Mouse (Mus musculus) gastrocnemius, postnatal 36 days (tissue): ENCODE measurements around the gene Ccnd3. TPM values are rescaled to one million over a fixed set of nuclear protein-coding genes. Genes with fewer than 3 reads are reported as not detected.
A peak's percentile ranks its signal among the peaks of the same experiment; 100 is the strongest.

Source experiments
- DNase-seq, 2 experiments: peaks; one replicate each; pipeline ENCODE4 v3.0.0; 2022
- intact Hi-C: fragments of 180-260 bp; cut with DNase I; formaldehyde crosslinking; loops from one replicate; pipeline ENCODE4 v1.15.1; 2025
- total RNA-seq, 2 experiments: library from RNA; stranded (reverse); gene quantifications; 2 replicates each; pipeline ENCODE4 v1.2.3; 2021

Gene Ccnd3
- total RNA-seq, 2 experiments from 2014 or later, result 31.4 to 31.5 TPM

GRCm38 (mm10) chr17:47509031-47509705, 4.3 kb downstream of the Ccnd3 start:
- no peak for DNase-seq
- intact Hi-C loops, result loop anchor here (5.0 kb wide), 1 partner anchor 168 kb away; no protein-coding TSS in a partner anchor

- peak; percentile 97 to 98 for DNase-seq
- intact Hi-C loops, result loop anchor here (5.0 kb wide), 1 partner anchor 86 kb away; no protein-coding TSS in a partner anchor
Observed at GRCm38 (mm10) chr17:47511111-47512020, 6.5 kb downstream of the Ccnd3 start.

DNA sequence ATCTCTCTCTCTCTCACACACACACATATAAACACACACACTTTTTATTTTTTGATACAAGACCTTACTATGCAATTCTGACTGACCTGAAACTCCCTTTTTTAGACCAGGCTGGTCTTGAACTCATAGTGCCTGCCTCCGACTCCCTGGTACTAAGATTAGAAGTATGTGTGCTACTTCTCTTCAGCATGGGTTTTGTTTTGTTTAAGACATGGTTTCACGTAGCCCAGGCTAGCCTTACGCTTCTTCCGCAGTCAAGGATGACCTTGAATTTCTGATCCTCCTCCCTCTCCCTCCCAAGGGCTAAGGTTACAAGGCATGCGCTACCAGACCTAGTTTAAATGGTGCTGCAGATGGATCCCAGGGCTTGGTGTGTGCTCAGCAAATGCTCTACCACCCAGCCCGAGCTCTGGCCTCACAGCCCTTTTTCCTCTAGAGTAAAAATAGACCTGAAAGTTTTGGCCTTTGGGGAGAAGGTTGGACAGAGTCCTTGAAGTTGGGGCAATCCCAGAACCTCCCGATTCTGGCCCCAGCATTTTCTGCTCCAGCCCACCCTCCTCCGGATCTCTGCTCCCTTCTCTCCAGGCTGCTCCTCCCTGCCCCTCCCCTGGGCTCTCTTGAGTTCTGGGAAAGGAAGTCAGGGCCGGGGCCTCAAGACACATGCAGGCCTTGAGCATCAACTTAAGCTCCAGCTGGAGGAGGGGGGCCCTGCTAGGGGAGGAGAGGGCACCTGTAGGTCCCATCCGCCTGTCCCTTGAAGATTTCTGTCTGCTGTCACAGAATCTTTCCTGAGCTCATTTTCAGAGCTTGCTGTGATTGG, 8.3 kb downstream of the Ccnd3 start:
- intact Hi-C loops, result loop anchor here (5.0 kb wide), 1 partner anchor 84 kb away; no protein-coding TSS in a partner anchor
- no peak for DNase-seq

- no peak for DNase-seq
- intact Hi-C loops, result no loop called here
Observed at GRCm38 (mm10) chr17:47515180-47515844, 10.5 kb downstream of the Ccnd3 start.

DNA sequence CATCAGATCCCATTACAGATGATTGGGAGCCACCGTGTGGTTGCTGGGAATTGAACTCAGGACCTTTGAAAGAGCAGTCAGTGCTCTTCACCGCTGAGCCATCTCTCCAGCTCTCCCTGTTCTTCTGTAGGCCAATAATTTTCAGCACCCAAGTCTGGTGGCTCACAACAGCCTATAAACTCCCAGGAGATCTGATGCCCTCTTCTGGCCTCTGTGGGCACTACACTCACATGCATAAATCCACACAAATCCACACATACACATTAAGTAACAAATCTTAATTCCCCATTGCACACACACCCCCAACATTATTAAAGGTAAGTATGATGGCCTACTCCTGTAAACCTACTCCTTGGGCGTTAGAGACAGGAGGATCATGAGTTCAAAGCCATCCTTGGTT, 11.4 kb downstream of the Ccnd3 start:
- DNase-seq, result no peak
- intact Hi-C loops, result no loop called here

DNA sequence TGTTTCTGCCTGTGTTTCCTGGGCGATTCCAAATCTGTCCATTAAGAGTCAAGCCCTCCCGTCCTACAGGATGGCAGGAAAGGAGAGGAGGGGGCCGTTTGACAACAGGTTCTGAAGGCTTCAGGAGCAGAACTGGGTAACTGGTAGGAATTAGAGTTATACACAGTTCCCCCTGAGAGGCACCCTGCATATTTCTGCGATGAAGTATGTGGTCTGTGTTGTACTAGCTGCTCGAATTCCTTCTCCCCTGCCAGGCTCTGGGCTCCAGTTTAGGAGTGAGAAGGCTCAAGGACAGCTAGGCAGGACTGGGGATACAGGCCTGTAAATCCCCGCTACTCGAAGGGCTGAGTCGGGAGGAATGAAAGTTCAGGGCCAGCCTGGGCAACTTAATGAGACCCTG, 13.4 kb downstream of the Ccnd3 start:
- intact Hi-C loops, result no loop called here
- DNase-seq, result no peak

DNA sequence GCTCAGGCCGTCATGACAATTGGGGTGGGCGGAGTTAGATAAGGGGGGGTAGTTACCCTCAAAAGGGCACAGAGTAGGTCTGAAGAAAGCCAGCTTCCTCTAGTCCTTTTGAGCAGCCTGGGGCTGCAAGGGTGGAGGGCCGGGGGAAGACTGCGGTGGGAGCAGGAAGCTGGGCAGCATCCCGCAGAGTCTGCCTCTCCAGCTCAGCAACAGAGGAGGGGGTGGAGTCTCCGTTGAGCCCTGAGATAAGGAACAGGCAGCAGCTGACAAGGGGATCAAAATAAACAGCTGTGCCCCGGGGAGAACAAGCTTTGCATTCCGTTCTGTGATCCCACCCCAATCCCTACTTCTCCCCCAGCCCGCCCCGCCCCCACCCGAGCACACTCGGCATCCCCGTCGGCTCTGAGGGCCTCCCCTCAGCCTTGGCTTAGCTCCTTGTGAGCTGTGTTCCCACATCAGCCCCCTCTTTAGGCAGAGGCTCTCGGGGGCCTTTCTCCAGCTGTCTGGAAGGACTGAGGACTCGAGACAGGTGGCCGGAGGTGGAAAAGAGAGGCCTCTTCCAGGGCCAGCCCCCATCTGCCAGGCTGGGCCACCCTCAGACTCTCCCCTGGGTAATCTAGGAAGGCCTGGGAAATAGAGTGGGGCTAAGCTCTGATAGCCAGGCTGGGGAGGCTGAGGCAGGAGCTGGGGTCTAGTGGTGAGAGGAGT, 16.9 kb downstream of the Ccnd3 start:
- DNase-seq, result no peak
- intact Hi-C loops, result no loop called here

GRCm38 (mm10) chr17:47522536-47522935, 17.7 kb downstream of the Ccnd3 start:
- no peak for DNase-seq
- intact Hi-C loops, result no loop called here

GRCm38 (mm10) chr17:47523211-47523682, 18.4 kb downstream of the Ccnd3 start:
- intact Hi-C loops, result no loop called here
- DNase-seq, result peak in 1 of 2 experiments; percentile 35

DNA sequence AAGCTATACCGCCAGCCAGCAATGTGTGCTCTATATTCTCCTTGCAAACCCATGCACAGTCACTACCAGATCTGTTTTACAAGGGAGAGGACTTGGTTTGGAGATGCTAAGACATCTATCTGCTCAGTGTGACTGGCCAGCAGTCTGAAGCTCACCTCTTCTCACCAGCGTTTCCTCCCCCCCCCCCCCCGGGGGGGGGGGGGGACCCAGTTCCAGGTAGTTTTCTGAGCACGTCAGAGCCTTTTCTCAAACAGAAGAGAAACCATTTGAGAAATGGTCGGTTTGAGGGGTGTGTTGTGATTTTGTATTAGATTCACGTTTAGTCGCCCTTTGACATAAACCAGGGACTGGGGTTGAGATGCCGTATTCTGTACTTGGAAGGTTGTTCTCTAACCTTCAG, 19.2 kb downstream of the Ccnd3 start:
- intact Hi-C loops, result no loop called here
- DNase-seq, result no peak

- intact Hi-C loops, result no loop called here
- no peak for DNase-seq
Observed at GRCm38 (mm10) chr17:47524991-47525390, 20.1 kb downstream of the Ccnd3 start.

DNA sequence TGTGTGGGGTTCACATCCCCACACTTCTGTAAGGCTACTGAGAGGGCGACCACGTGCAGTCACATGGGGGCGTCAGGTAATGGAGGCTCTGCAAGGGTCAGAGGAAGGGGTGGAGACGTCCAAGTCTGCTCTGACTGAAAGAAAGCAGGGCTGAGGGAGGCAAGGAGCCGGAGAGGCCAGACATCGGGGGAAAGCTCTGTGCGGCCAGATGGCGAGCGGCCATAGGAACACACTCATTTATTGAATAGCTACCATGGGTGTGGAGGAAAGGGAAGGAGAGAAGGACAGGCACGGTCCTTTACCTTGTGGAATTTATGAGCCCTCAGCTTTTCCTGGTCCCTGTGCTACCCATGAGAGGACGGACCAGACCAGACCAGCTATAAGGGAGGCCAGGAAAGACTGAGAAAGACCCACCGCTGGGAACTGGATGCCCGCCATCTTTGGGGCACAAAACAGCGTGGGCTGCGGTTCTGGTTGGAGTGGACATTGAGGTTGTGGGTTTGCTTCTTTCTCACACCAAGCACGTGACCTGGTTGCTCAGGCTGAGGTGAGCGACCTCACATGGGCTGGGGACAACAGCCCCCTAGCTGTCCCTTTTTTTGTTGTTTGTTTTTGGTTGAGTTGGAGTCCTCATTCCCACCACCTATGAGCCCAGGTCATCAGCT, 22.1 kb downstream of the Ccnd3 start:
- DNase-seq, result no peak
- intact Hi-C loops, result no loop called here

DNA sequence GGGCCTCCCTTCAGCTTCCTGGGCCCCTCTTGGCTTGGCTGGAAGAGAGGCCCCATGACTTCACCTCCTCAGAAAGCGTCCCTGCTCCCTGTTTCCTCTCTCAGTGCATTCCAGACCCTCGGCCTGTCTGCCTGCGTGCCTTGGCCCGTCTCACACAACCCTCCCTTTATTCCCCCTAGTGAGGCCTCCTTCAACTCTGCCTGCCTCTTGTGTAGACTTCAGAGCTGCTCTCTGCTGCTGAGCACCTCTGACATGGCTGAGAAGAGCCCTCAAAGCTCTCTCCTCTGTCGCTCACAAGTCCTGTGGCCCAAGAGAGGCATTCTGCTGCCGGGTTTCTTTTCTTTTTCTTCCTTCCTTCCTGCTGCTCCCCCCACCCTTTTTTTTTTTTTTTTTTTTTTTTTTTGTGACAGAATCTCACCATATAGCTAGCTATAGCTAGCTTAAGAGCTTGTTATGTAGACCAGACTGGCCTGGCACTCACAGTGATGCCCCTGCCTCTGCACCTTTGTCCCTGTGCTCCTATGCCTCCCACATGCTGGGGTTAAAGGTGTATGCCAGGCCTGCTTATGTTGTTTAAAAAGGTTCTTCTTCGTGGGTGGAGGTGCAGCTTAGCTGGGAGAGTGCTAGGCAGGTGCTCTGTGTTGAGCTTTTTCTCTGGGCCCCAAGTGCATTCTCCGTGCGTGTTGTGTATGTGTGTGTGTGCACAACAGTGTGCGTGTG, 22.9 kb downstream of the Ccnd3 start:
- no peak for DNase-seq
- intact Hi-C loops, result no loop called here

GRCm38 (mm10) chr17:47528919-47529318, 24.1 kb downstream of the Ccnd3 start:
- intact Hi-C loops, result no loop called here
- no peak for DNase-seq

- no peak for DNase-seq
- intact Hi-C loops, result no loop called here
Observed at GRCm38 (mm10) chr17:47529595-47529994, 24.7 kb downstream of the Ccnd3 start.

DNA sequence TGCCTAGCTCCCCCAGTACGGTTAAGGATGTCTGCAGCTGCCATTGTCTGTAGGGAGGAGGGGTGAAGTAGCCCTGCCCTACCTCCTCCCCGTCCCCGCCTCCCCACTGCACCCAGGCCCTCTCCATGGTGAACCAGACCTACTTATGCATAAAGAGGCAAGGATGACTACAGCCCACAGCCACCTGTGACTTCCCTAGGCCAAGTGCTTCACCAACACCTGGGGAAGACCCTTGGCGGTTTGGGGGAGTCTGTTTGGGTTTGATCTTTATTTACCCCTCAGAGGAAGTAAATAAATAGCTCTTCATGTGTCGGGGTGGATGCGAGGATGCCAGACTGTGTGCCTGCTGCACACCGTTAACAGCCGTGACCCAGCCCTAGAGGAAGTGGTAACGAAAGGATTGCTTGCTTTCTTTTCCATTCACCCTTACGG, 26.6 kb downstream of the Ccnd3 start:
- no peak for DNase-seq
- intact Hi-C loops, result no loop called here

DNA sequence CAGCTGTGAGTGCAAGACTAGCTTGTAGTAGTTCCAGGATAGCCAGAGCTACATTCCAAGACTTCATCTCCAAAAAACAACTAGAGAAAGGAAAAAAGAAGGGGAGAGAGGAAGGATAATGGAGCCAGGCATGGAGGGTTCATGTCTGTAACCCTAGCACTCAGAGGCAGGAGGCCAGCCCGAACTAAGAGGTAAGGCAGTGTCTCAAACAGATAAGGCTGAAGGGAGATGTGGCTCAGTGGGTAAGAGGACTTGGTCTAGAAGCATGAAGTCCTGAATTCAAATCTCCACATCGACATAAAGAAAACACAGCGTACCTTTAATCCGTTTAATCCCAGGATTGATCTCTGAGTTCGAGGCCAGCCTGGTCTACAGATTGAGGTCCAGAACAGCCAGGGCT, 27.5 kb downstream of the Ccnd3 start:
- intact Hi-C loops, result no loop called here
- DNase-seq, result no peak

DNA sequence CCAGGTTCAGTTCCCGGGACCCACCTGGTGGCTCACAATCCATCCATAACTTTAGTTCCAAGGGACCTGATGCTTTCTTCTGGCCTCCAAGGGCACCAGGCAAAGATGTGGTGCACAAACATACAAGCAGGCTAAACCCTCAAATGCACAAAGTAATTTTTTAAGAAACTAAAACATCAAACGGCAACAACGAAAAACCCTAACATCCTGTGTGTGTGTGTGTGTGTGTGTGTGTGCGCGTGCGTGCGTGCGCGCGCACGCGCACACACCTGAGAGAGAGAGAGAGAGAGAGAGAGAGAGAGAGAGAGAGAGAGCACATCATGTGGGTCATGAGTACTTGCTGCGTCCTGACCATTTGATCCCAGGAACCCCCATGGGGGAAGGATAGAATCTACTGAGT, 28.8 kb downstream of the Ccnd3 start:
- intact Hi-C loops, result no loop called here

More for the DNA sequence above, 28.8 kb downstream of the Ccnd3 start:
- DNase-seq, result no peak
